Mouse (Mus musculus) C2C12 (cell line): ENCODE data around the gene Fbrsl1.

ENCODE experiments used
- CTCF ChIP-seq: IDR thresholded peaks from one replicate; pipeline ENCODE4 v1.5.1; 2011; ENCODE audit not compliant: control insufficient read depth, insufficient read depth, insufficient read length
- MYOD1 ChIP-seq: IDR thresholded peaks from one replicate; pipeline ENCODE4 v1.6.1; 2011; ENCODE audit warnings: low read depth; ENCODE audit not compliant: control insufficient read depth, insufficient read length

GRCm38 (mm10) chr5:110429045-110429444 is 19.3 kb downstream of the Fbrsl1 start:
- TF ChIP-seq CTCF, result no peak
- TF ChIP-seq MYOD1, result no peak
